Mouse (Mus musculus) MEL-GATA-1-ER (cell line): ENCODE data around the gene Ranbp2.
A peak's percentile ranks its signal among the peaks of the same experiment; 100 is the strongest.
"Not testable (repeated sequence)": the region's sequence is repeated elsewhere in the genome, so short reads cannot be mapped to it uniquely, and the experiment has no call there.

ENCODE experiments used
- DNase-seq: peaks from one replicate; pipeline ENCODE4 v3.0.0-alpha.2; 2012; ENCODE audit warnings: low read depth; ENCODE audit errors: extremely low read depth

Ranbp2 gene

DNA sequence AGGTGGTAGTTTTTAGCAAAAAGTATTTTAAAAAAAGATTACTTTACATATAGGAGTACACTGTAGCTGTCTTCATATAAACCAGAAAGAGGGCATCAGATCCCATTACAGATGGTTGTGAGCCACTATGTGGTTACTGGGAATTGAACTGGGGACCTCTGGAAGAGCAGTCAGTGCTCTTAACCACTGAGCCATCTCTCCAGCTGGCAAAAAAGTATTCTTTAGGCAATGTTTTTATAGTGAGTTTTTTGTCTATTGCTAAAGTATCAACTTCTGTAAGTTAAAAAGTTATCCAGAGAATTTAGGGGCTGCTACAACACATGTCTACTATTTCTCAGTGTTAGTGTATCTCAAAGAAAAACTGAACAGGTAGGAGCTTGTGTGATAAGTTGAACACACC is 50.0 kb downstream of the Ranbp2 start:
- no peak for DNase-seq

DNA sequence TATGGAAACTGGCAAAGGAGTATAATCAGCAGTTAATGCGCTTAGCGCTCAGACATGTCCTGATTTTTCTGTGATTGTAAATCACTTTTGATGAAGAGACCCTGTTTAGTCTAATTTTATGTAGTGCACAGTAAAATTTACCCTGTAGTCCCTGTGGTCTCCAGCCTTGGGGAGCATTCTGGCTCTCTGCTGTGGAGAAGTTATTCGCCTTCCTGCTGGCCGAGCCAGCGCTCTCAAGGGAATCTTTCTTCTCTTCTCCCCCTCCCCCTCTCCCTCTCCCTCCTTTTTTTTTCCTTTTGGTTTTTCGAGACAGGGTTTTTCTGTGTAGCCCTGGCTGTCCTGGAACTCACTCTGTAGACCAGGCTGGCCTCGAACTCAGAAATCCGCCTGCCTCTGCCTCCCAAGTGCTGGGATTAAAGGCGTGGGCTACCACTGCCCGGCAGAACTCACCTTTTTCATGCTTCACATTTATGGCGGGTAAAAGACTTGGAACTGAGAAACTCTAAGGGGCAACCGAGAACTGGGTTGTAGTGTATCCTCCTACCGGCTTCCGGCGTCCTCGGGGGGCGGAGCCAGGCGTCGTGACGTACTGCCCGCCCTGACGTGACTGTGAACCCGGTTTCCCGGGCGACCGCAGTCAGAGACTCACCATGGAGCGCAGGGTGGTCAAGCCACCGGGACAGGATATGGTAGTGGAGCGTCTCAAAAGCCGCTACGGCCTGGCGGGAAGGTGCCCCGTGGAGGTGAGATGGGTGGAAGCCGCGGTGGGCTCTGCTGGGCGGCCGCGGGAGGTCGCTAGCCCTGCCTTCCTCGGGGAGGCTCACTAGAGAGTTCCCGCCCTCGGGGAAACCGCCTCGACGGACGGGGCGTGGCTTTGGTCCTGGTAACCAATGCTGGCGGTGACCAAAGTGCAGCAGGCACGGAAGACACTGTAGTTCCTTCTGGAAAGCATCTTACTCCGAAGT is 50.9 kb downstream of the Ranbp2 start, which contains the start of gene Ccdc138:
Ccdc138 (plus strand) TSS at position 629 of the 965 bp plus-strand sequence.
- peak; percentile 73 for DNase-seq

DNA sequence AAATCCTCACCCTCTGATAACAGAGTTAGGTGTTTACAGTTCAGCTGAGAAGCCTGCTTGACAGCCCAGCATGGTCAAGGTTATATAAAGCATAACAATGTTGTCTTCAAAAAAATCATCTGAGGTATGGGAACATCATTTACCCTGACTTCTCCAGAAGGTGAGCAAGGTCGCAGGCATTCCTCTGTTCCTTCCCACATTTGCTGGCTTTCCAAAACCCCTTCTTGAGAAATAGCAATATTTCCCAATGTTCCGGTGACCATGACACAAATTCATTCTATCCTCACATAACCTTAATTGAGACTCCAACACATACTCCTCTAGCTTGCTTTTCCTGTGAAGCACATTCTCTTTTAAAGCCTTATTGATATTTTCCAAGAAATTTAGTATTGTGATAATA is 51.8 kb downstream of the Ranbp2 start:
- no peak for DNase-seq

DNA sequence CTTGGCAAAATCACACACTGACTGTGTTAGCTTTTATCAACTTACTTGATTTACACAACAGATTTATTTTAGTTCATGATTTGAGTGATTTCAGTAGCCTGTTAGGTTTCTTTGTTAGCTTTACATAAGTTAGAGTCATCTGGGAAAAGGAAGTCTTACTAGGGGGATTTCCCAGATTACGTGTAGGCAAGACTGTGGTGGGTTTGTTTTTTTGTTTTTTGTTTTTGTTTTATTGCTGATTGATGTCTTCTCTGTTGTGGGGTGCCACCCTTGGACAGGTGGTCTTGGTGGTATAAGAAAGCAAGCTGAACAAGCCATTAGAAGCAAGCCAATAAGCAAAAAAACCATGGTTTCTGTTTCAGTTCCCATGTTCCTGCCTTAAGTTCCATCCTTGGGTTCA is 82.6 kb downstream of the Ranbp2 start:
- no peak for DNase-seq

DNA sequence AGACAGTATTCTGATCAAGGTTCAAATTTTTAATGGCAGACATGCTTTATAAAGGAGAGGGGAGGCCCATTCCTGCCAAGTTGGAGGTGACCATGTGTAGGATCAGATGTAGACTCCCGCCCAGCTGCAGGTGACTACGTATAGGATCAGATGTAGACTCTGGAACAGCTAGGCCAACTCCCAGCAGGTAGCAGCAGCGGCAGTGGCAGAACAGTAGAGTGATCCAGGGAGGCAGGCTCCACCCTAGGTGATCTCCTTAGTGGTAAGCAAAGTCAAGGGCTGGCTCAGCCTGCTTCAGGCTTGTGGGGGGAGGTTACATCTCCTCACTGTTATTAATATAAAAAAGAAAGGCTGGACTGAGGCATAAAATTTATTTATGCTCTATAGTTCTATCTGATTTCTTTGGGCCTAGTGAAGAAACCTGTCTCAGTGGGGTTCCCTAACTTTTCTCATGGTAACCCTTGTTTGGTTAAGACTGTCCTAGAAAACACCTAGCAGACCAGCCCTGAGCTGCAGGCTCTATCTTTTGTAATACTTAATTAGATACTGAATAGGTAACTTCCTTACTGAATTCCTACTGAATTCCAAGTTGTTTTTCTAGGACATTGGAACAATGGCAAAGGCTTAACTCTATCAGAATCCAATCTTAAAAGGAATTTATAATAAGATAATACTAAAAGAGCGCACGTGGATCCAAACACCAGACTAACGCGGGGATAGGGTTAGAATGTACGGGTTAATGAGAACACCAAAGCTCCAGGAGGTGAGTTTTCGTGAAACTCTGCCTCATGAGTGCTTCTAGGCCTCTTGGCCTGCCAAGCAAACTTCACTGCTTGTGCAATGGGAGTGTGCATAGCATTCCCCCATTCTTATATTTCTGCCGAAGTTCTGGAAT is 84.4 kb downstream of the Ranbp2 start:
- DNase-seq: no peak

DNA sequence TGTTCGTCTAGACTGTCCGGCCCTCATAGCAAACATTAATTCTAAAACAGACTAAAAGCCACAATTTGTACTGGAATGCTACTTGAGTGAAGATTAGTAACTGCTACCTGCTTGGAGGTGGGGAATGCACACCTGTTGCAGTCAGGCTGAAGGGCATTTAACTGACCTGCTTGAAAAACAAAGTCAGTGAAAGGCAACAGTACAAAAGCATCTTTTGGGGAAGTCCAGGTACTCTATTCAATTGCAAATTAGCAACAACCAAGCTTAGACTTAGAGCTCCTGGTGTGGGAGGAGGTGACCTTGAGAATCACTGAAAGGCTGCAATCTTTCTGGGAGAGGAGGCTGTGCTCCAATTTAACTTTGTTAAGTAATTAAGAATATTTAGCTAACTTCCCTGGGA is 85.5 kb downstream of the Ranbp2 start:
- no peak for DNase-seq

DNA sequence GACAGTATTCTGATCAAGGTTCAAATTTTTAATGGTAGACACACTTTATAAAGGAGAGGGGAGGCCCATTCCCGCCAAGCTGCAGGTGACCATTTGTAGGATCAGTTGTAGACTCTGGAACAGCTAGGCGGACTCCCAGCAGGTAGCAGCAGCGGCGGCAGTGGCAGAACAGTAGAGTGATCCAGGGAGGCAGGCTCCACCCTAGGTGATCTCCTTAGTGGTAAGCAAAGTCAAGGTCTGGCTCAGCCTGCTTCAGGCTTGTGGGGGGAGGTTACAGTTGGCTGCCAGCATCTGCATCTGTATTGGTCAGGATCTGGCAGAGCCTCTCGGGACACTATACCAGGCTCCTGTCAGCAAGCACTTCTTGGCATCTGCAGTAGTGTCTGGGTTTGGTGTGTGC is 89.6 kb downstream of the Ranbp2 start:
- not testable (repeated sequence) for DNase-seq

DNA sequence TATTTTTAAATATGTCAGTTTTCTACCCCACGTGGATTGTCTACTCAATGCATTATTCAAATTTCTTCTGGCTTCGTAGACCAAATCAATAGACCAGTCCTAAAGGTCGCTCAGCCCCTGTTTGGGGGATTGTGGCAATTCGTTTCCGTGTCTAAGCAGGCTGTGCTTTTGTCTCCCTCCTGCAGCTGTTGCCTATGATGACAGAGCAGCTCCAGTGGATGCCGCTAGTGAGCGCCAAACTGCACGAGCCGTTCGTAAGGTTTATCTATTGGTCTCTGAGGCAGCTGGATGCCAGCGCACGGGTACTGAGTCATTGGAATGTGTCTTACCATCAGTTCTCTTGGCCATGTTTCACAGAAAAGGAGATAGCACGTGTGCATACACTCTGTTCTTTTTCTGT is 93.9 kb downstream of the Ranbp2 start:
- DNase-seq: no peak
